ENCODE assay signal across 1 mouse cellular context in genomic region chr7:44868919-44869696, GRCm38 (mm10).
A peak's percentile ranks its signal among the peaks of the same experiment; 100 is the strongest.
TF ChIP-seq lines count a peak whose summit lies in the region.

No protein-coding gene starts in this region.

TF ChIP-seq in CH12.LX, 34 proteins besides CTCF, POLR2A, EP300 and RAD21 (continued from another document):
- TF ChIP-seq MXI1 (IDR thresholded peaks at IDR 0.05; ENCODE audit: low read depth, low read length) (peak; percentile 11; the same call in 1 of the 2 replicates), IRF4 (IDR thresholded peaks at IDR 0.05; ENCODE audit: low read depth, low read length) (no peak)
